Mouse (Mus musculus) lung, adult 2 months (tissue): Measurements from ENCODE around the gene Ldlrap1. TPM values are rescaled to one million over a fixed set of nuclear protein-coding genes. Genes with fewer than 3 reads are reported as not detected.

ENCODE experiments used
- DNase-seq: peaks from one replicate; pipeline ENCODE4 v3.0.0; 2022
- H3K4me1 ChIP-seq: fragments of 200-500 bp; 2 replicates; pipeline ENCODE4 v1.6.1; 2011; ENCODE audit warnings: low read length; ENCODE audit not compliant: control insufficient read depth, insufficient read depth
- H3K4me3 ChIP-seq: fragments of 200-500 bp; replicated peaks from 2 replicates; pipeline ENCODE3; 2011; ENCODE audit warnings: low read depth, mild to moderate bottlenecking, control low read depth, low read length; ENCODE audit errors: extremely low read depth
- CTCF ChIP-seq: fragments of 200-500 bp; IDR thresholded peaks from 2 replicates; pipeline ENCODE4 v1.5.1; 2011; ENCODE audit warnings: mild to moderate bottlenecking, low read length, control low read depth; ENCODE audit not compliant: insufficient read depth
- POLR2A ChIP-seq: fragments of 200-500 bp; IDR thresholded peaks from 2 replicates; pipeline ENCODE4 v1.6.1; 2011; ENCODE audit warnings: low read depth, mild to moderate bottlenecking, control low read depth, low read length, borderline replicate concordance; ENCODE audit errors: extremely low read depth
- WGBS: fragments of 180-500 bp; shearing (Covaris S2); methylation state at CpG from one replicate; pipeline ENCODE4 v1.1.7; 2018; 5-methylcytosine and 5-hydroxymethylcytosine counted together
- polyA plus RNA-seq: library from polyadenylated mRNA; depleted of rRNA; stranded (reverse); fragments of >200 nt; gene quantifications from 2 replicates; pipeline ENCODE4 v1.2.3, GENCODE M21; 2012

The Ldlrap1 gene
- polyA plus RNA-seq, 1 experiment: 30.6 TPM

DNA sequence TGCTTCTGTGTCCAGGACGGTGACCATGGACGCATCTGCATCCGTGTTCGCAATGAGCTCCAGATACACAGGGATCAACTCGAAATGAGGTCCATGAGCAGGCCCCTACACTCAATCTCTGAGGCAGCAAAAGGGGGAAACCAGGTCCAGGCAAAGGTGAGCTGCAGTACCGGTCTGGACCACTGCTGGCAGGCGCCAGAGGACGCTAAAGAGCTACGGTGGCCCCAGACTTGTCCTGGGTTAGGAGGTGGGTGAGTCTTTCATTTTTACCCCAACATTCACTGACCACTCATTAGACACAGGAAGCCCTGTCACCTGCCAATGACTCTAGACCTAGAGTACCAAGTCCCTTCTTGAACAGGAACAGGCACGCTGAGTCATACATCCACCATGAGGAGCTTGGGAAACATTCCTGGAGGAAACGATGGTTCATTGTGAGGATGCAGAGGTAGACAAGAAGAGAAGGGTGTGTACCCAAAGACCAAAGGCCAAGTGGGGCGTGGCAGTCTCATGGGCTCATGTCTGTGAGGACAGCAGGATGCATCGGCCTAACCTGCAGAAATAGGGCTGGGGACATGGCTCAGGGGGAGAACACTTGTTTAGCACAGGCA is 42.0 kb downstream of the Ldlrap1 start:
- H3K4me1 ChIP-seq: peaks cover 2% of the 10 kb centered on the region; the same call in 1 of the 2 replicates
- no peak for TF ChIP-seq POLR2A
- TF ChIP-seq CTCF: no peak
- H3K4me3 ChIP-seq: no peak overlapping the region
- no peak for DNase-seq
- 74% methylated on average over 13 of the region's 13 CpGs for WGBS

GRCm38 (mm10) chr4:134724974-134725373 is 42.9 kb downstream of the Ldlrap1 start:
- no peak for TF ChIP-seq POLR2A
- TF ChIP-seq CTCF: no peak
- WGBS: 39% methylated on average over 4 of the region's 4 CpGs

DNA sequence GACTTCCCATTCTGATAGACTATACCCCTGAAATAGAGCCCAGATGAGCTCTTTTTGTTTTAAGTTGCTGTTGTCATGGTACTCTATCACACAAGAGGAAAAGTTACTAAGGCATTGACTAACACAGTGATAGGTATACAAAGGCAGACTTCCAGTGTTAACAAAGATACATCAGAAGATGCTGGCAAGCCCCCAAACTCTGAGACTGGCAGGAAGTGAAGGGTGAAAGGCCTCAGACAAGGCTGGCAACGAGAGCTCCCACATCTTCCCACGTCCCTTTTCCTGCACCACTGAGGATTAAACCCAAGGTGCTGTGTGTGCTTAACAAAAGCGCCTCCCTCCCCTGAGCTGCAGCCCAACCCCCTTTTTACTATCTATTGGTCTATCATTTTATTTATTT is 44.6 kb downstream of the Ldlrap1 start:
- no peak for DNase-seq
- no peak overlapping the region for H3K4me3 ChIP-seq
- 50% methylated on average over 3 of the region's 3 CpGs for WGBS
- TF ChIP-seq CTCF (no peak), POLR2A (no peak)
- H3K4me1 ChIP-seq: peaks cover 2% of the 10 kb centered on the region; the same call in 1 of the 2 replicates

More at GRCm38 (mm10) chr4:134724974-134725373, 42.9 kb downstream of the Ldlrap1 start:
- H3K4me1 ChIP-seq: peaks cover 2% of the 10 kb centered on the region; the same call in 1 of the 2 replicates
- no peak for DNase-seq
- H3K4me3 ChIP-seq: no peak overlapping the region

GRCm38 (mm10) chr4:134721076-134721475 is 46.7 kb downstream of the Ldlrap1 start:
- no peak for TF ChIP-seq CTCF
- TF ChIP-seq POLR2A: no peak
- DNase-seq: no peak
- WGBS: 72% methylated on average over 6 of the region's 6 CpGs
- Histone ChIP-seq H3K4me3 (no peak overlapping the region), H3K4me1 (peaks cover 2% of the 10 kb centered on the region; the same call in 1 of the 2 replicates)

DNA sequence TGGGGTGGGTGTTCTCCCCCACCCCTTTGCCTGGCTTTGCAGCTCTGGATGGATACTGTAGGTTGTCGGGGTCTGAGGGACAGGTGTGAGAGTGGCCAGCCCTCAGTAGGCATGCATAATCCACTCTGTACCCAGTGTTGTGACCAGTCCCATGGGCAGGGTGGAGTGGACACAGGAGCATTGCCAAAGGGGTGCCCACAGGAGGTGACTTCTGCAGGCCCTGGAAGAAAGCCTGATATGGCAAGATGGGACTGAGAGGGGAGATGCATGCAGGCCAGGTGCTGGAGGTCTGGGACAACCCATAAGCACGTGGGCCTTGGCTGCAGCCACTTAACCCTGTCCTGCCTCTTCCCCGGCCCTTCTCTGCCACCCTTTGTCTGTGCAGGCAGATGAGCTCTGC is 47.5 kb downstream of the Ldlrap1 start:
- H3K4me3 ChIP-seq: no peak overlapping the region
- 54% methylated on average over 3 of the region's 3 CpGs for WGBS
- TF ChIP-seq CTCF (no peak), POLR2A (no peak)
- DNase-seq: no peak
- H3K4me1 ChIP-seq: peaks cover 2% of the 10 kb centered on the region; the same call in 1 of the 2 replicates

- Histone ChIP-seq H3K4me1 (no peaks in the 10 kb centered on the region), H3K4me3 (no peak overlapping the region)
- no peak for DNase-seq
- no peak for TF ChIP-seq CTCF
- no peak for TF ChIP-seq POLR2A
- WGBS: 62% methylated on average over 8 of the region's 8 CpGs
Observed at GRCm38 (mm10) chr4:134719489-134719888, 48.3 kb downstream of the Ldlrap1 start.

GRCm38 (mm10) chr4:134713937-134714336 is 53.9 kb downstream of the Ldlrap1 start:
- H3K4me3 ChIP-seq: no peak overlapping the region
- peak; percentile 84 for TF ChIP-seq CTCF
- TF ChIP-seq POLR2A: no peak
- peak; percentile 78 for DNase-seq
- WGBS: 8% methylated on average over 8 of the region's 8 CpGs
- H3K4me1 ChIP-seq: peaks cover 4% of the 10 kb centered on the region; the same call in 1 of the 2 replicates

- WGBS: 64% methylated on average over 5 of the region's 5 CpGs
- no peak for DNase-seq
Observed at GRCm38 (mm10) chr4:134705311-134705710, 62.5 kb downstream of the Ldlrap1 start.

DNA sequence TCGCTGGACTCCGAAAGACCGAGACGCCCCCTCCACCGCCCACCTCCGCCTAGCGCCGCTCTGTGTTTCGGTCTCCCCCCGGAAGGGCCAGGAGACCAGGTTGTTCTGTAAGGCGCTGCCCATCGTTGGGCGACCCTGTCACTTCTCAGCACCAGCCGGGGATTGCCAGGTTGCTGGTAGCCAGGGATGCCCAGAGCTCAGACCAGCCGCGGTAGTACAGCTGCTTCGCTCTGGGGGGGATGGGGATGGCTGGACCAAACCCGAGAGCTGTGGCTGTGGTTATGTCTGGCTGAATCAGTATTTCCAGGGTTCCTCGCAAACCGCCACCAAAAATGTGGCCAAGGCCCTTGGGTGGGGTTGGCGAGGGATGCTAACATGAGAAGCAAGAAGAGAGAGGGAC is 63.2 kb downstream of the Ldlrap1 start:
- peak overlapping the region; percentile 53 for H3K4me3 ChIP-seq
- no peak for DNase-seq
- peaks cover 8% of the 10 kb centered on the region for H3K4me1 ChIP-seq
- TF ChIP-seq CTCF (no peak), POLR2A (no peak)
- under 1% methylated on average over 21 of the region's 21 CpGs for WGBS

More at GRCm38 (mm10) chr4:134705311-134705710, 62.5 kb downstream of the Ldlrap1 start:
- TF ChIP-seq CTCF (no peak), POLR2A (no peak)
- no peak overlapping the region for H3K4me3 ChIP-seq
- peaks cover 8% of the 10 kb centered on the region for H3K4me1 ChIP-seq
